Mouse (Mus musculus): ENCODE data around the gene Ramp3. TPM values are rescaled to one million over a fixed set of nuclear protein-coding genes. Genes with fewer than 3 reads are reported as not detected.

Ramp3 gene
- 6.0 and 6.4 TPM in 2 replicates for polyA plus RNA-seq (2015; fragmentation: Nextera tagmentation; extraction: Ambion mirVana)

- Histone ChIP-seq H3K4me2 (ENCODE audit: low read depth, low read length) (peak within 1 kb of the TSS; percentile 66), H3K4me1 (ENCODE audit: control insufficient read depth, insufficient read depth, low read length) (no peaks in the 10 kb centered on the region), H3K27me3 (ENCODE audit: control insufficient read depth, insufficient read depth, low read length) (no peaks in the 10 kb centered on the region), H3K4me3 (replicated peaks; ENCODE audit: low read length) (peak within 1 kb of the TSS; percentile 42), H3K27ac (ENCODE audit: low read length) (no peak within 1 kb of the TSS), H3K9ac (ENCODE audit: low read length) (peak within 1 kb of the TSS; percentile 32), H3K36me3 (ENCODE audit: control insufficient read depth, insufficient read depth, low read length) (no peaks in the 10 kb centered on the region), H3K9me3 (replicated peaks; ENCODE audit: control insufficient read depth, low read length) (no peaks in the 10 kb centered on the region)
- WGBS: under 1% methylated on average over 18 of the region's 18 CpGs
- peak; percentile 42 for ATAC-seq (ENCODE audit: insufficient read depth, low FRiP score)
Observed at GRCm38 (mm10) chr11:6658271-6658670, at the start of gene Ramp3. Gene Ramp3, plus strand, starts transcription at chr11:6658521.

GRCm38 (mm10) chr11:6615250-6616205 lies 42.8 kb upstream of the Ramp3 start:
- no peak for ATAC-seq (ENCODE audit: insufficient read depth, low FRiP score)
- no peak overlapping the region for H3K27ac ChIP-seq (ENCODE audit: low read length)

GRCm38 (mm10) chr11:6623704-6624103 lies 34.6 kb upstream of the Ramp3 start:
- WGBS: 79% methylated on average over 10 of the region's 10 CpGs
- peak overlapping the region; percentile 58 for H3K4me3 ChIP-seq (replicated peaks; ENCODE audit: low read length)
- peak overlapping the region; percentile 83 for H3K4me2 ChIP-seq (ENCODE audit: low read depth, low read length)

More at GRCm38 (mm10) chr11:6615250-6616205, 42.8 kb upstream of the Ramp3 start:
- H3K36me3 ChIP-seq (ENCODE audit: control insufficient read depth, insufficient read depth, low read length): peaks cover 54% of the 10 kb centered on the region
- H3K9me3 ChIP-seq (replicated peaks; ENCODE audit: control insufficient read depth, low read length): no peaks in the 10 kb centered on the region
- no peaks in the 10 kb centered on the region for H3K27me3 ChIP-seq (ENCODE audit: control insufficient read depth, insufficient read depth, low read length)
- no peak overlapping the region for H3K4me3 ChIP-seq (replicated peaks; ENCODE audit: low read length)
- no peak overlapping the region for H3K4me2 ChIP-seq (ENCODE audit: low read depth, low read length)
- H3K4me1 ChIP-seq (ENCODE audit: control insufficient read depth, insufficient read depth, low read length): no peaks in the 10 kb centered on the region
- no peak overlapping the region for H3K9ac ChIP-seq (ENCODE audit: low read length)
- WGBS: 88% methylated on average over 12 of the region's 12 CpGs

GRCm38 (mm10) chr11:6624619-6625382 lies 33.5 kb upstream of the Ramp3 start:
- peak overlapping the region; percentile 58 for H3K4me3 ChIP-seq (replicated peaks; ENCODE audit: low read length)
- no peaks in the 10 kb centered on the region for H3K9me3 ChIP-seq (replicated peaks; ENCODE audit: control insufficient read depth, low read length)
- peaks cover 19% of the 10 kb centered on the region for H3K4me1 ChIP-seq (ENCODE audit: control insufficient read depth, insufficient read depth, low read length)
- no peak overlapping the region for H3K27ac ChIP-seq (ENCODE audit: low read length)
- H3K4me2 ChIP-seq (ENCODE audit: low read depth, low read length): peak overlapping the region; percentile 83
- H3K27me3 ChIP-seq (ENCODE audit: control insufficient read depth, insufficient read depth, low read length): no peaks in the 10 kb centered on the region
- H3K9ac ChIP-seq (ENCODE audit: low read length): peak overlapping the region; percentile 81
- 0 out of 2 replicates have a peak, but pooled peaks have one; percentile 4 for ATAC-seq (ENCODE audit: insufficient read depth, low FRiP score)
- WGBS: 54% methylated on average over 14 of the region's 14 CpGs
- H3K36me3 ChIP-seq (ENCODE audit: control insufficient read depth, insufficient read depth, low read length): peaks cover 14% of the 10 kb centered on the region; the same call in 1 of the 2 replicates

More at GRCm38 (mm10) chr11:6623704-6624103, 34.6 kb upstream of the Ramp3 start:
- ATAC-seq (ENCODE audit: insufficient read depth, low FRiP score): no peak
- Histone ChIP-seq H3K4me1 (ENCODE audit: control insufficient read depth, insufficient read depth, low read length) (peaks cover 19% of the 10 kb centered on the region), H3K27ac (ENCODE audit: low read length) (no peak overlapping the region), H3K9me3 (replicated peaks; ENCODE audit: control insufficient read depth, low read length) (no peaks in the 10 kb centered on the region), H3K36me3 (ENCODE audit: control insufficient read depth, insufficient read depth, low read length) (peaks cover 23% of the 10 kb centered on the region; the same call in 1 of the 2 replicates), H3K27me3 (ENCODE audit: control insufficient read depth, insufficient read depth, low read length) (no peaks in the 10 kb centered on the region), H3K9ac (ENCODE audit: low read length) (no peak overlapping the region)

- peak within 1 kb of the TSS; percentile 58 for H3K4me3 ChIP-seq (replicated peaks; ENCODE audit: low read length)
- H3K4me1 ChIP-seq (ENCODE audit: control insufficient read depth, insufficient read depth, low read length): peaks cover 19% of the 10 kb centered on the region
- H3K27me3 ChIP-seq (ENCODE audit: control insufficient read depth, insufficient read depth, low read length): no peaks in the 10 kb centered on the region
- 0 out of 2 replicates have a peak, but pooled peaks cover 9% of the 10 kb centered on the region for H3K36me3 ChIP-seq (ENCODE audit: control insufficient read depth, insufficient read depth, low read length)
- under 1% methylated on average over 66 of the region's 66 CpGs for WGBS
- peak within 1 kb of the TSS; percentile 88 for H3K27ac ChIP-seq (ENCODE audit: low read length)
- ATAC-seq (ENCODE audit: insufficient read depth, low FRiP score): peak; percentile 94
- no peaks in the 10 kb centered on the region for H3K9me3 ChIP-seq (replicated peaks; ENCODE audit: control insufficient read depth, low read length)
- H3K9ac ChIP-seq (ENCODE audit: low read length): peak within 1 kb of the TSS; percentile 81
- H3K4me2 ChIP-seq (ENCODE audit: low read depth, low read length): peak within 1 kb of the TSS; percentile 98
Observed at GRCm38 (mm10) chr11:6625478-6626387, 32.6 kb upstream of the Ramp3 start, which contains the start of gene Tbrg4. Gene Tbrg4, minus strand, starts transcription at chr11:6626067.

GRCm38 (mm10) chr11:6626388-6626772 lies 31.9 kb upstream of the Ramp3 start:
- Histone ChIP-seq H3K27me3 (ENCODE audit: control insufficient read depth, insufficient read depth, low read length) (no peaks in the 10 kb centered on the region), H3K9me3 (replicated peaks; ENCODE audit: control insufficient read depth, low read length) (no peaks in the 10 kb centered on the region), H3K9ac (ENCODE audit: low read length) (peak overlapping the region; percentile 81), H3K27ac (ENCODE audit: low read length) (peak overlapping the region; percentile 88), H3K4me3 (replicated peaks; ENCODE audit: low read length) (peak overlapping the region; percentile 58), H3K4me2 (ENCODE audit: low read depth, low read length) (peak overlapping the region; percentile 98), H3K36me3 (ENCODE audit: control insufficient read depth, insufficient read depth, low read length) (0 out of 2 replicates have a peak, but pooled peaks cover 9% of the 10 kb centered on the region), H3K4me1 (ENCODE audit: control insufficient read depth, insufficient read depth, low read length) (peaks cover 19% of the 10 kb centered on the region)
- WGBS: 14% methylated on average over 16 of the region's 16 CpGs
- no peak for ATAC-seq (ENCODE audit: insufficient read depth, low FRiP score)

GRCm38 (mm10) chr11:6627731-6628130 lies 30.6 kb upstream of the Ramp3 start:
- H3K4me3 ChIP-seq (replicated peaks; ENCODE audit: low read length): no peak overlapping the region
- peaks cover 19% of the 10 kb centered on the region for H3K4me1 ChIP-seq (ENCODE audit: control insufficient read depth, insufficient read depth, low read length)
- no peaks in the 10 kb centered on the region for H3K9me3 ChIP-seq (replicated peaks; ENCODE audit: control insufficient read depth, low read length)
- H3K36me3 ChIP-seq (ENCODE audit: control insufficient read depth, insufficient read depth, low read length): 0 out of 2 replicates have a peak, but pooled peaks cover 9% of the 10 kb centered on the region
- ATAC-seq (ENCODE audit: insufficient read depth, low FRiP score): no peak
- WGBS: 75% methylated on average over 4 of the region's 4 CpGs
- H3K27ac ChIP-seq (ENCODE audit: low read length): no peak overlapping the region
- H3K4me2 ChIP-seq (ENCODE audit: low read depth, low read length): no peak overlapping the region
- no peak overlapping the region for H3K9ac ChIP-seq (ENCODE audit: low read length)
- no peaks in the 10 kb centered on the region for H3K27me3 ChIP-seq (ENCODE audit: control insufficient read depth, insufficient read depth, low read length)

GRCm38 (mm10) chr11:6628568-6628967 lies 29.8 kb upstream of the Ramp3 start:
- no peaks in the 10 kb centered on the region for H3K9me3 ChIP-seq (replicated peaks; ENCODE audit: control insufficient read depth, low read length)
- H3K4me3 ChIP-seq (replicated peaks; ENCODE audit: low read length): no peak overlapping the region
- H3K27ac ChIP-seq (ENCODE audit: low read length): no peak overlapping the region
- H3K4me1 ChIP-seq (ENCODE audit: control insufficient read depth, insufficient read depth, low read length): peaks cover 19% of the 10 kb centered on the region
- no peaks in the 10 kb centered on the region for H3K27me3 ChIP-seq (ENCODE audit: control insufficient read depth, insufficient read depth, low read length)
- no peak for ATAC-seq (ENCODE audit: insufficient read depth, low FRiP score)
- WGBS: 26% methylated on average over 4 of the region's 4 CpGs
- no peak overlapping the region for H3K9ac ChIP-seq (ENCODE audit: low read length)
- no peak overlapping the region for H3K4me2 ChIP-seq (ENCODE audit: low read depth, low read length)
- 0 out of 2 replicates have a peak, but pooled peaks cover 2% of the 10 kb centered on the region for H3K36me3 ChIP-seq (ENCODE audit: control insufficient read depth, insufficient read depth, low read length)
